18 mouse cellular contexts compared by ENCODE assay signal in genomic region chr11:113010906-113011305, GRCm38 (mm10).
DNase-seq lines count a peak whose midpoint lies in the region; ATAC-seq lines count a peak whose summit lies in the region.
"Had no signal": no experiment of that assay in that cellular context is flagged by ENCODE, and none has a peak within 500 bp of the region (broad histone marks: within the 10 kb centered on the region; RNA-seq: fewer than 3 reads in every experiment).

No protein-coding gene starts in this region.

- 80% methylated on average over 5 of the region's 5 CpGs for WGBS in heart, embryonic 12.5 days
- WGBS in kidney, embryonic 16.5 days, result 71% methylated on average over 5 of the region's 5 CpGs

- DNase-seq in heart, adult 11 months, result peak; percentile 95
- peak; percentile 67 for DNase-seq in kidney, adult 9 months
- DNase-seq in adipocyte (ENCODE audit: low spot score), result peak; percentile 17
- DNase-seq in lung, postnatal 14 days, result no peak
- DNase-seq: cerebellum, adult 18-20 months; forebrain, postnatal 0 days; liver, postnatal 0 days; right cerebral cortex, adult 18-20 months; thymus, adult 2 months had no signal

- no peak overlapping the region for H3K9ac ChIP-seq in heart, embryonic 12.5 days
- no peak overlapping the region for H3K9ac ChIP-seq in kidney, embryonic 16.5 days (replicated peaks; ENCODE audit: low read length)
- H3K9ac ChIP-seq: forebrain, postnatal 0 days; heart, embryonic 15.5 days; hindbrain, embryonic 14.5 days; liver, postnatal 0 days; stomach, embryonic 15.5 days had no signal

- no peaks in the 10 kb centered on the region; the same call in 1 of the 2 replicates for H3K4me1 ChIP-seq in heart, embryonic 12.5 days (replicated peaks)
- H3K4me1 ChIP-seq in kidney, embryonic 16.5 days (ENCODE audit: insufficient read depth, low read length), result peaks cover 8% of the 10 kb centered on the region

- no peaks in the 10 kb centered on the region for H3K36me3 ChIP-seq in heart, embryonic 12.5 days
- H3K36me3 ChIP-seq in kidney, embryonic 16.5 days (ENCODE audit: insufficient read depth, low read length), result no peaks in the 10 kb centered on the region
- H3K36me3 ChIP-seq: heart, embryonic 15.5 days; stomach, embryonic 15.5 days had no signal

- no peak overlapping the region for H3K27ac ChIP-seq in heart, embryonic 12.5 days (ENCODE audit: poor library complexity, severe bottlenecking)
- no peak overlapping the region for H3K27ac ChIP-seq in kidney, embryonic 16.5 days (ENCODE audit: low read length)
- H3K27ac ChIP-seq: heart, embryonic 15.5 days; hindbrain, embryonic 14.5 days; stomach, embryonic 15.5 days had no signal

- H3K27me3 ChIP-seq in heart, embryonic 12.5 days (replicated peaks), result peaks cover 25% of the 10 kb centered on the region
- no peaks in the 10 kb centered on the region for H3K27me3 ChIP-seq in kidney, embryonic 16.5 days (ENCODE audit: insufficient read depth, low read length)
- H3K27me3 ChIP-seq: stomach, embryonic 15.5 days had no signal

- no peaks in the 10 kb centered on the region for H3K9me3 ChIP-seq in heart, embryonic 12.5 days (replicated peaks)
- no peaks in the 10 kb centered on the region for H3K9me3 ChIP-seq in kidney, embryonic 16.5 days (ENCODE audit: low read length)
- H3K9me3 ChIP-seq: heart, embryonic 15.5 days; stomach, embryonic 15.5 days had no signal

- no peak for ATAC-seq in heart, embryonic 12.5 days (ENCODE audit: insufficient number of reproducible peaks, low FRiP score)
- no peak for ATAC-seq in kidney, embryonic 16.5 days (ENCODE audit: low FRiP score, low TSS enrichment)
- no peak for ATAC-seq in erythroid progenitor cell, adult 5-6 weeks (replicated peaks; ENCODE audit: low FRiP score, poor library complexity, severe bottlenecking)
- ATAC-seq: forebrain, postnatal 0 days; intestine, embryonic 16.5 days; liver, postnatal 0 days; midbrain, embryonic 16.5 days had no signal

- no peak overlapping the region for H3K4me2 ChIP-seq in heart, embryonic 12.5 days
- no peak overlapping the region for H3K4me2 ChIP-seq in kidney, embryonic 16.5 days (replicated peaks; ENCODE audit: low read depth, low read length)
- H3K4me2 ChIP-seq: heart, embryonic 15.5 days; hindbrain, embryonic 14.5 days; stomach, embryonic 15.5 days had no signal

- H3K4me3 ChIP-seq in heart, embryonic 12.5 days, result no peak overlapping the region
- no peak overlapping the region for H3K4me3 ChIP-seq in kidney, embryonic 16.5 days (ENCODE audit: low read length)
- H3K4me3 ChIP-seq: erythroblast, embryonic 14.5 days; heart, embryonic 15.5 days; stomach, embryonic 15.5 days had no signal
